Mouse (Mus musculus) ES-E14 (cell line): Measurements from ENCODE around the gene Nmrk2.

Experiments
- CHD2 ChIP-seq: IDR thresholded peaks from 2 replicates; pipeline ENCODE4 v1.6.1; 2014; ENCODE audit warnings: mild to moderate bottlenecking, low read depth, low read length, inconsistent platforms
- MAFK ChIP-seq: IDR thresholded peaks from 2 replicates; pipeline ENCODE4 v1.6.1; 2014; ENCODE audit warnings: mild to moderate bottlenecking, low read depth, low read length, inconsistent platforms; ENCODE audit not compliant: insufficient read depth
- ZC3H11A ChIP-seq: IDR thresholded peaks from 2 replicates; pipeline ENCODE4 v1.6.1; 2012; ENCODE audit warnings: low read depth, mild to moderate bottlenecking, inconsistent platforms, low read length, borderline replicate concordance
- ZNF384 ChIP-seq: IDR thresholded peaks from 2 replicates; pipeline ENCODE4 v1.6.1; 2012; ENCODE audit warnings: low read depth, low read length, inconsistent platforms

DNA sequence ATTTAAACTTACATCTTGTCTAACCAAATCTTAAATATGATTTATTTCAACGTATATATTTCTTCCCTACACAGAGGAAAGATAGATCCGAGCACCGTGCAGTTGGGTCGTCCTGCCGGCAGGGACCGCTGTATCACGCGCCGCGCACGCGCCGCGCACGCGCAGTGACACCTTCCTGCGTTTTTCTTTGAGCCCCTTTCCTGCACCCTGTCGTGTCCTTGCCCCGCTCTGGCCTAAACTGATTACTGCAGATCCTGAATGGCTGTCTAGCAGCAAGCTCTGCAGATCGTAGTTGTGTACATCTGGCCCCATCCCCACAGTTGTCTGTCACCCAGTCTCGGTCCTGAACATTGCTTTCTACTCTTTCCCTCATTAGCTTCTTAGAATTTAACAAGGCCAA lies 28.7 kb downstream of the Nmrk2 start:
- TF ChIP-seq ZC3H11A = no peak
- TF ChIP-seq CHD2 = no peak
- TF ChIP-seq ZNF384 = no peak
- TF ChIP-seq MAFK = no peak
